Mouse (Mus musculus) gastrocnemius, adult 2 months (tissue): ENCODE results near the gene 4930404N11Rik. TPM values are rescaled to one million over a fixed set of nuclear protein-coding genes. Genes with fewer than 3 reads are reported as not detected.

ENCODE experiments used
- DNase-seq: peaks from one replicate; pipeline ENCODE4 v3.0.0; 2022
- H3K27ac ChIP-seq: fragments of 200-600 bp; 2 replicates; pipeline ENCODE4 v1.8.1; 2022; ENCODE audit warnings: mild to moderate bottlenecking
- H3K4me3 ChIP-seq: fragments of 200-600 bp; 2 replicates; pipeline ENCODE4 v1.8.1; 2022; ENCODE audit warnings: mild to moderate bottlenecking, moderate library complexity
- CTCF ChIP-seq: fragments of 200-600 bp; IDR thresholded peaks from 2 replicates; pipeline ENCODE4 v1.8.1; 2022; ENCODE audit warnings: antibody characterized with exemption, mild to moderate bottlenecking, moderate library complexity
- intact Hi-C: fragments of 180-260 bp; cut with DNase I; formaldehyde crosslinking; loops from one replicate; pipeline ENCODE4 v1.15.1; 2025
- total RNA-seq, 2 experiments: library from RNA; stranded (reverse); gene quantifications; 2 replicates each; pipeline ENCODE4 v1.2.3; 2021

Gene 4930404N11Rik
- total RNA-seq, 2 experiments from 2014 or later = 0.89 to 1.2 TPM

DNA sequence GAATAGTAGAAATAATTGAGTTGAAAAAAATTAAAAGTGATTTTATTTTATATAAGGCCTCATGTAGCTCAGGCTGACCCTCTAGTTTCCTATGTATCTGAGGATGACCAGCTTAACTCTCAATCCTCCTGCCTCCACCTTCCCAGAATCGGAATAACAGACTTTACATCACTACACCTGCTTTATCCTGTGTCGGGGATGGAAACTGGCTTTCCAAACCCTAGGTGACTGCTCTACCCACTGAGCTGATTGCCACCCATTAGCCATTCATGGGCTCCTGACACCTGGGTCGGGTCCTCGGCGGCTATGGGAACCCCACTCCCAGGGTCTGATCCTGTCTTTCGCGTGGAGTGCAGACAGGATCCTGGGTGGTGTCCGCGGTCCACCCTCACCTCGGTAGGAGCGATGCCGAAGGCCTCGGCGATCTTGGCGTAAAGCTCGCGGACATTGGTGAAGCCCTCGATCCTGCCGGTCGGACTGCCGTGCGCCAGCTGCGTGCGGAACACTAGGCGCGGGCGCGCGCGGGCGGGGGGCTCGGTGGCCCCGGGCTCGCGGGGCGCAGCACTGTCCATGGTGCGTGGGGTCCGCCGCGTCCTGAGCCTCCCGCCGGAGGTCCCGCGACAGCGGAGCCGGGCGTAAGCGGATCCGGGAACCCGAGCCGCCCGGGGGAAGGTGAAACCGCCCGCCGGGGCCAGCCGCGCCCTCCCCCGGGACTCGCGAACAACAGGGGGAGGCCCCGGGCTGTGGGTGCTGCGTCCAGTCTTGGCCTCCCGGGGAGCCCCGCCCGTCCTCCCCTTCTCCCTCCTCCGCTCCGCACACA, 22.7 kb downstream of the 4930404N11Rik start, which contains the start of gene Gipc3:
Gene Gipc3, minus strand, starts transcription at position 581 of the 820 bp plus-strand sequence.
- Histone ChIP-seq H3K4me3 (peak within 1 kb of the TSS; percentile 78), H3K27ac (peak within 1 kb of the TSS; percentile 69)
- DNase-seq = no peak
- no peak for TF ChIP-seq CTCF
- intact Hi-C loops = loop anchor here (2.0 kb wide), 1 partner anchor 18 kb away; no protein-coding TSS in a partner anchor

DNA sequence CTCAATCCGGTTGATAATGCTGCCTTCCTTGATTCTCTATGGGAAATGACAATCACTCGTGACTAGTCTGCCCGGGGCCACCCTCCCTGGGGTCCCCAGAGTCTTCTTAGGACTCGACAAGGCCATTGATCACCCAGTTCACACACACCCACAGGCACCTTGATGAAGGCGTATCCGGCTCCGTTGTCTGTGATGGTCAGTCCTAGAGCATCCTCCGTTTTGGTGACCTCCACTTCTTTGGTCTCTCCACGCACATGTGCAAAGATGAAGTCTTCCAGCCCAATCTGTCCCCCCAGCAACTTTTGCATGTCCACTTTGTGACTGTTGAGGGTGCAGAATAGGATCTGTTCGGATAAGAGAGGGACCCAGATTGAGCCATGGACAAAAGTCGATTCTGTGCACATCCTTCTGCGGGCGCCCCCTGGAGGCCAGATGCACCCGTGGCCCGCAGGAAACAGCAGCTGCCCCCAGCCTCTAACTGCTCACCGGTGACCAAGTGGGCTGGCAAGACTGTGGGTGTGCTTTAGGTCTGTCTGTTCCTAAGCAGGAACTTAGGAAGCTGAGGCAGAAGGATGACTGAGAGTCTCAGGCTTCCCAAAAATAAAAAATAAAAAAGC, 24.2 kb downstream of the 4930404N11Rik start:
- Histone ChIP-seq H3K4me3 (peak overlapping the region; percentile 22), H3K27ac (no peak overlapping the region)
- DNase-seq = peak; percentile 79
- TF ChIP-seq CTCF = peak; percentile 90
- intact Hi-C loops = loop anchor here (2.0 kb wide), 1 partner anchor 53 kb away; no protein-coding TSS in a partner anchor

- H3K27ac ChIP-seq = no peak overlapping the region
- intact Hi-C loops = loop anchor here (2.0 kb wide), 1 partner anchor 52 kb away; no protein-coding TSS in a partner anchor
- no peak for DNase-seq
- no peak for TF ChIP-seq CTCF
- H3K4me3 ChIP-seq = no peak overlapping the region
These were observed 24.9 kb downstream of the 4930404N11Rik start for GRCm38 (mm10) chr10:81340551-81341332.

- DNase-seq = no peak
- no peak overlapping the region for H3K27ac ChIP-seq
- no peak for TF ChIP-seq CTCF
- intact Hi-C loops = no loop called here
- H3K4me3 ChIP-seq = no peak overlapping the region
These were observed 29.1 kb downstream of the 4930404N11Rik start for GRCm38 (mm10) chr10:81336558-81336957.

GRCm38 (mm10) chr10:81335393-81336340, 29.9 kb downstream of the 4930404N11Rik start:
- intact Hi-C loops = no loop called here
- Histone ChIP-seq H3K4me3 (no peak overlapping the region), H3K27ac (peak overlapping the region; percentile 3; the same call in 1 of the 2 replicates)
- DNase-seq = peak; percentile 26
- no peak for TF ChIP-seq CTCF

GRCm38 (mm10) chr10:81334324-81334723, 31.3 kb downstream of the 4930404N11Rik start:
- H3K27ac ChIP-seq = no peak overlapping the region
- DNase-seq = no peak
- no peak for TF ChIP-seq CTCF
- intact Hi-C loops = no loop called here
- no peak overlapping the region for H3K4me3 ChIP-seq

- no peak for TF ChIP-seq CTCF
- Histone ChIP-seq H3K27ac (no peak overlapping the region), H3K4me3 (no peak overlapping the region)
- DNase-seq = no peak
- intact Hi-C loops = no loop called here
These were observed 33.3 kb downstream of the 4930404N11Rik start for GRCm38 (mm10) chr10:81332277-81332676.

DNA sequence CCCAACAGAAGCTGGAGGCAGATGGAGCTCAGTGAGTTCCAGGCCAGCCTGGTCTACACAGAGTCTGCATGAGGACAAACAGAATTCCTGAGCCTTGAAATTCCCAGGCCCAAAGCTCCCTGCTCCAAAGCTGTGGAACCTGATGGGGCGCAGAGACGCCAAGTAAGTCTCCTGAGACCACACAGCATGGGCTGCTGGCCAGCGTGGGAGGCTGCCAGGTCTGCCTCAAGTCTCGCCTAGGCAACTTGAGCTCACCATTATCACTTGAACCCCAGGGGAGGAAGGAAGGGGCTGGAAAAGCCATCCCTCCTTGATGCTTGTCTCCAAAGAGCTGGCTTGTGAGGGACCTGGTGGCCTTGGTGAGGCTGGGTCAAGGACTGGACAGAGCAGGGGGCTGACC, 35.6 kb downstream of the 4930404N11Rik start:
- DNase-seq = peak; percentile 58
- H3K27ac ChIP-seq = peak overlapping the region; percentile 76
- peak overlapping the region; percentile 7 for H3K4me3 ChIP-seq
- intact Hi-C loops = no loop called here
- no peak for TF ChIP-seq CTCF

DNA sequence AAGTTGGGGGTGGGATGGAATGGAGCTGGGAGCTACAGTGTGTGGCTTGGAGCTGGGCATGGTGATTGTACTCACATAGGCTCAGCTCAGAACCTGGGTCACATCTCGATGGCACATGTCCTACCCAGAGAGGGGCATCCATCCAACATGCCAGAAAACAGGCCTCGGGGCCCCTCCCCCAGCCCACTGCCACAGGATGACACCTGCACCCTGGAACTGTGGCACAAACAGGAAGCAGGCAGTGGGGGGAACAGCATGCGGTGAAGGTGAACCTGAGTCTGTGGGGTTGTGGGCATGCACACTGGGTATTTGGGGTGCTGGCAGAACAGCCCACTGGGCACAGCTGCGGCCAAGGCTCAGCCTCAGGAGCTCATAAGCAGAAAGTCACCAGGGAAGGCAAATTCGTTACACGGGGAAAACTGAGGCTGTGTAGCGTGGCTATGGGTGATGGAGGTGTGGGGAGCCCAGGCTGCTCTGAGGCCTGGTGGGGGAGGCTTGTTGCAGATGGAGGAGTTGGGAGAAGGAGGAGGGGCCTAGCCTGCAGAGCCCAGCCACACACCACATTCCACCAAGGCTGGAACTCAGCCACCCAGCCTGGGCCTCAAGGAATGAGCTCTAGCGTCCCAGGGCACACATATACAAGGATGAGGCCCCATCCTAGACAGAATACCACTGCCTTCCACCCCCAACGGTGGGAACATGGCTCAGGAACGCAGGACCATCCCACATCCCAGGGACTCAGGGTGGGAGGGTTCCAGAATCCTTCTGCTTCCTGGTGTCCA, 36.2 kb downstream of the 4930404N11Rik start:
- peak overlapping the region; percentile 50 for H3K4me3 ChIP-seq
- peak; percentile 38 for DNase-seq
- no peak for TF ChIP-seq CTCF
- intact Hi-C loops = no loop called here
- peak overlapping the region; percentile 76 for H3K27ac ChIP-seq

GRCm38 (mm10) chr10:81328386-81328785, 37.2 kb downstream of the 4930404N11Rik start, which contains the start of gene Tbxa2r:
Tbxa2r (plus strand) TSS chr10:81328731.
- H3K4me3 ChIP-seq = peak within 1 kb of the TSS; percentile 50
- intact Hi-C loops = no loop called here
- H3K27ac ChIP-seq = peak within 1 kb of the TSS; percentile 76
- TF ChIP-seq CTCF = no peak
- DNase-seq = peak; percentile 72

DNA sequence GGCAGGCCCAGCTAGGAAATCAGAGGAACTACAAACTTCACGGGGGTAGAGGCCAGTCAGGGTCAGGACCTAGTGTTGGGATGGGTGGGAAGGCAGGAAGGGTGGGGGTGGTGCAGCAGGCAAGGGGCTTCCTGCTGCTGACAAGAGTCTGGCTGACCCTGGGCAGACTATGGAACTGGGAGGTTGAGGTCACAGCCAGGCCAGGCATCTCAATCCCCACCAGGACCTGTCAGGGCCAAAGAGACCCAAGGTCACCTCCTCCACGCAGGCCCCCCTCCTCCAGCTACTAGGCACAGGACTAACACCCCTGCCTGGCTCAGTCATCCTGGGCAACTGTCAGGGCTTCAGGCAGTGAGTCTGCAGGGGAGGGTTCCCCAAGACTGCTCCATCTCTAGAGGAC, 37.7 kb downstream of the 4930404N11Rik start:
- intact Hi-C loops = no loop called here
- Histone ChIP-seq H3K27ac (peak overlapping the region; percentile 76), H3K4me3 (peak overlapping the region; percentile 50)
- peak; percentile 34 for DNase-seq
- TF ChIP-seq CTCF = no peak
